Mouse (Mus musculus) layer of hippocampus, adult 11-12 months (tissue): ENCODE measurements around the gene Hmcn2.

Source experiments
- DNase-seq: peaks from one replicate; pipeline ENCODE4 v3.0.0; 2022; ENCODE audit warnings: low spot score

Hmcn2 gene

GRCm38 (mm10) chr2:31458460-31458859 is 144.2 kb downstream of the Hmcn2 start:
- DNase-seq = no peak

- DNase-seq = no peak
Measured at GRCm38 (mm10) chr2:31458989-31459936, 145.0 kb downstream of the Hmcn2 start.

GRCm38 (mm10) chr2:31460025-31460571 is 145.9 kb downstream of the Hmcn2 start:
- no peak for DNase-seq

- DNase-seq = no peak
Measured at GRCm38 (mm10) chr2:31460920-31461319, 146.7 kb downstream of the Hmcn2 start.

- no peak for DNase-seq
Measured at GRCm38 (mm10) chr2:31462051-31462450, 147.8 kb downstream of the Hmcn2 start.

- DNase-seq = no peak
Measured at GRCm38 (mm10) chr2:31463253-31463652, 149.0 kb downstream of the Hmcn2 start.

DNA sequence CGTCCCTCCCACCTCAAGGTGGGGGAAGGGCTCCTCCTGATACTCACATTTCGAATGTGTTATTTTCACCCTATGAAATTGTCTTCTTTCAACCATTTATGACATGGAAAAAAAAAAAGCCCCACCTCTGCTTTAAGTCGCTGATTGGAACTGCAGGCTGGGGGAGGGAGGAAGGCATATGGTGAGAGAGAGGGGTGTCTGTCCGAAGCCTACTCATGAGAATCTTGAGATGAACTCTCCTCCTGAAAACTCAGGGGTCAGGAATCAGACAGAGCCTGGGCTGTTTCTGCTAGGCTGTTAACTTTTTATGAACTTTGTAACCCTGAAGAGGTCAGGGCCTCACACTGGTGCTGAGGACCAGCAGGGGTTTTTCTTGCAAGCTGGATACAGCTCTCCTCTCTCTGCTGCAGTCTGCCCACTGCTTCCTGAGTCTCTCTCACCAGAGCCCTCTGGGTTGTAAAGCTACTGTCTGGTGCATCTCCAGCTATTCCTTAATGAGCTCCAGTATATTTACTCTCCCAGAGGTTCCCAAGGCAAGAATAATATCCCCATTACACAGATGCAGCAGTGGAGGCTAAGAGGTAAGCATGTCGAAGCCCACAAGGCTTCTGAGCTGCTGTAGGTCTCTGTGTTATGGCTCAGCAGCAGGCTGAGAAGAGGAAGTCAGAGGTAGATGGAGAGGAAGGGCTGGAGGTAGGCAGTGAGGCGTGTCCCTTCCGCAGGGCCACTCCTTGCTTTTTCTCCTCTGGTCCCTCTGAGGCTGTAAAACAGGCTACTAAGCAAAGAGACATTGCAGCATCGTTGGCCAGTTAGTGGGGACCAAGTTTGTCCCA is 149.7 kb downstream of the Hmcn2 start:
- no peak for DNase-seq

- DNase-seq = no peak
Measured at GRCm38 (mm10) chr2:31464529-31464910, 150.3 kb downstream of the Hmcn2 start.

DNA sequence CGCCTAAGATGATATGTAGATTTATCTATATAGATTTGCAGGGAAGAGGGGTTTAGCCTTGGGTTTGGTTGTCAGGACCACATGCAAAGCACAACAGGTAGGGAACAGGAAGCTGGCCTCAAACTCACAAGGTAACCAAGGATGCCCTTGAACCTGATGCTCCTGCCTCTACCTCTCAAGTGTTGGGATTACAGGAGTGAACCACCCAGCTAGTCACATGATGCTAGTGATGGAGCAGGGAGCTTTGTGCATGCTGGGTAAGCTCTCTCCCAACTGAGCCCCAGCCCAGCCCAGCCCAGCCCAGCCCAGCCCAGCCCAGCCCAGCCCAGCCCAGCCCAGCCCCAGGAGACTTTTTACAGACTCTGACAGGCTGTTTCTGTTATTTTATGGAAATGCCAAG is 153.2 kb downstream of the Hmcn2 start:
- DNase-seq = no peak

DNA sequence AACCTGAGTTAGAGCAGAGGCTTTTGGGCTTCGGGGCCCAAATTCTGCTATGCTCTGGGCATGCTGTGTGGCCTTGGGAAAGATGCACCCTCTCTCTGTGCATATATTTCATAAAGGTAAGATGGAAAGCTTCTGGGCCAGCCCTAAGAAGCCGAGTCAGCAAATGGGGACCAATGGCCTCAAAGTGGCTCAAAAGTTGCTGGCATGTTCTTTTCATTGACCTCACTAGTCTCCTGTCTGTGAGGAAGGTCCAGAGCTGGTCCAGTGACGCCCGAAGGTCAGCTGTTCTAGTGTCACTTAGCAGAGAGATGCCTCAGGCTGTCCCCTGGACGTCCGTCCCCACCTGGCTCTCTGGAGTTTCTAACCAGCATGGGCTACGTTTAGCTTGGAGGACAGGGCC is 154.6 kb downstream of the Hmcn2 start:
- DNase-seq = no peak

DNA sequence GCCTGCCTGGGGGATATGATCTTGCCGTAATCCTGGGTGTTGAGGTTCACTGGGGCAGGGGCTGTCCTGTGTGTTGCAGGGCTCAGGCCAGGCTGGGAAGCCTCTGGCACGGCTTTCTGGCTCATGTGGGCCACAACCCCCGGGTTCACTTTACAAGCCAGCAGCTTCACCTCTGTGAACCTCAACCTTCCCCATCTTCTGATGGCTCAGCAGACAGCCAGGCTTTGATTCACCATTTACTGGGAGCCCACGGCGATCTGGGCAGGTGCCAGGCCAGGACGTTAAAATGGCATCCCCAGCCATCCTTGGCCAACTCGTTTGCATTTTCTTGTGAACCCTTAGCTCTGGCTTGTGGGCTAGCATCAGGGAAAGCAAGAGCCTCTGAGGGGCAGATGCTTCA is 155.3 kb downstream of the Hmcn2 start:
- DNase-seq = no peak

DNA sequence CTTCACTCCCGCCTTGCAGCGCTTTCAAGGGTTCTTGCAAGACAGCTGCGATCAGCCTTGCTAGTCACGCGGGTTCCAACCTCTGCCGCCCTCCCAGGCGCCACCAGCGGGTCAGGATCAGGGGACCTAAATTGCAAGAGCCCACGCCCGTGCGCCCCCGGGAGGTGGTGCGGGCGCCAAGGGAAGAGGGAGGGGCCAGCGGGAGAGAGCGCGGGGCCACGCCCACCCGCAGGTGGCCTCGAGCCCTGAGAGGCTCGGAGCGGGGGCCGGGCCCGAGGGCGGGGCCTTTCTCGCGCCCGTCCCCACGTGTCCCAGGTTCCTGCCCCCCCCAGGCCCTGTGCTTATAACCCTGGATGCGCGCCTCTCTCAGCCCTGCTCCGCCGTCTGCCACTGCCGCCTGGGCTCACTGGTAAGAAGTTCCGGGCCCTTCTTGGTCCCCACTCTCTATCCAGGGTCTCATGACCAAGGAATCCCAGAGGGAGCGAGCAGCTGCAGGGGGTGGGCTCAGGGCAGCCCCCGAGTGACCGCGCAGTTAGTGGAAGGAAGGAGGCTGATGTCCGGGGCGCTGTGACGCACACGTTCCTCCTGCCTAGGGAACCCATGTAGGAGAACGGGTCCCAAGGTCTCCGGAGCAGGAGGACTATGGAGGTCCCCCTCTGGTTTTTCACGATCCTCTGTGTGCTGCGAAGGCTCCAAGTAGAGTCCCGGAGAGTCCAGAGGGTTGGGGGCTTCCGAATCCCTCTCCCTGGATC is 155.9 kb downstream of the Hmcn2 start, which contains the start of gene Ass1:
Ass1 (plus strand) TSS at position 277 of the 752 bp plus-strand sequence.
- DNase-seq = peak; percentile 59

- DNase-seq = no peak
Measured at GRCm38 (mm10) chr2:31470683-31471385, 156.6 kb downstream of the Hmcn2 start.

GRCm38 (mm10) chr2:31471611-31472010 is 157.4 kb downstream of the Hmcn2 start:
- DNase-seq = no peak

GRCm38 (mm10) chr2:31472406-31473065 is 158.3 kb downstream of the Hmcn2 start:
- peak; percentile 65 for DNase-seq

DNA sequence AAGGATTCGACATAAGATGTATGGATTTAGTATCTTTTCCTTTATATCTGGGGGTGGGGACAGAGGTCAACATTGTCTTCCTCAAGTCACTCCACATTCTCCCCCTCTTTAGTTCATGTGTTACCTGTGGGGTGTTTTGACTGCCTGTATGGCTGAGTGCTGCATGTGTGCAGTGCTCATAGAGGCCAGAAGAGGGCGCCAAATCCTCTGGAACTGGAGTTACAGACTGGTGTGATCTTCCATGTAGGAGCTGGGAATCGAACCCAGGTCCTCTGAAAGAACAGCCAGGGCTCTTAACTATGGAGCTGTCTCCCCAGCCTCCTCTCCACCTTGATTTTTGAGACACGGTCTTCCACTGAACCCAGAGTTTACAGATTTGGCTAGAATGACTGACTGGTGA is 159.7 kb downstream of the Hmcn2 start:
- DNase-seq = no peak

- DNase-seq = no peak
Measured at GRCm38 (mm10) chr2:31474686-31475085, 160.5 kb downstream of the Hmcn2 start.

- no peak for DNase-seq
Measured at GRCm38 (mm10) chr2:31476107-31476820, 162.0 kb downstream of the Hmcn2 start.

DNA sequence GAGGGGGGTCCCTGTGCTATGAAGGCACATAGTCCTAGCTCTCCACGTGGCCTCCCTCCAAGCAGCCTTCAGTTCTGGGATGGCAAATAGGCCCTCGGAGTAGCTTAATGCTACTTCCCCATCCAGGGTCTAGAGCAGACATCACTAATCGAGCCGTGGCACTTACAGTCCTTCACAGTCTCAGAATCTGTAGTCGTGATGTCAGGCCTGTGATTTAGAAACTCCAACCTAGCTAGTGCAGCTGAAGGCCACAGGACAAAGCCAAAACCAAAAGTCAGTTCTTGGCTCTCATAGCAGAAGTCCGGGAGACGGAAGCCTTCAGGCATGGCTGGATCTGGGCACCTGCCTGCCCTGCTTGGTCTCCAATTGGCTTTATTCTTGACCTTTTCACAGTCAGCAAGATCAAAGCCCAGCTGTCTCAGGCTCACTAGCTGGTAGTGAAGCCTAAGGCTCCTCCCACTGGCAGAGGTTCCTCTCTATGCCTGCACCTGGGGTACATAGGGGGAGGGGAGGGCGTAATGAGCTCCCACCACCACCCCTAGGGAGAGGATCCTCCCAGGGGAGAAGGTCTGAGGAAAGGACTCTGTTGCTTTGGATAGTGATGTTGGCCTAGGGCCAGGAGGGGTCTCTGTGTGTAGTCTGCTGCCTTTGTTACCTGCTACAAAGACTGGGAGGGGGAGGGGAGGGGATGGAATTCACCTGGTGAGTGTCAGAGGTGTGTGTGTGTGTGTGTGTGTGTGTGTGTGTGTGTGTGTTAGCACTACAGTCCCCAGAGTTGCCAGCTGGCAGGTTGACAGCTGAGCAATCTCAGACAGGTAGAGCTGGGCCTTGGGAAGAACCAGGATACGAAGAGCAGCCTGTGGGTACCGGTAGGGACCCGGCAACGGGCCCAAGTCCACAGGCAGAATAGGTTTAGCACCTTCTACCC is 163.3 kb downstream of the Hmcn2 start:
- no peak for DNase-seq
